Mouse (Mus musculus) gastrocnemius, postnatal 14 days (tissue): Measurements from ENCODE around the gene Haus8. TPM values are rescaled to one million over a fixed set of nuclear protein-coding genes. Genes with fewer than 3 reads are reported as not detected.

Source experiments
- total RNA-seq, 2 experiments: library from RNA; stranded (reverse); gene quantifications; 2 replicates each; pipeline ENCODE4 v1.2.3; 2021

The Haus8 gene
- total RNA-seq, 2 experiments from 2014 or later, result 6.4 to 8.2 TPM

Other genes starting within 250 kb of the Haus8 start
- 10 to 100 TPM; 12.7 to 15.0 TPM for gene Myo9b, start 220 bp downstream of the Haus8 start, total RNA-seq
- gene Use1, start 93.9 kb upstream of the Haus8 start, total RNA-seq, result 10 to 100 TPM; 96.4 to 100.0 TPM
- gene Ocel1, start 98.4 kb upstream of the Haus8 start, total RNA-seq, result 1 to 10 TPM; 5.9 to 7.5 TPM
- 10 to 100 TPM; 16.0 to 21.5 TPM for gene Nr2f6, start 109.0 kb upstream of the Haus8 start, total RNA-seq
- 10 to 100 TPM; 11.0 to 12.9 TPM for gene Ushbp1, start 122.9 kb upstream of the Haus8 start, total RNA-seq
- gene Babam1, start 123.9 kb upstream of the Haus8 start, total RNA-seq, result 10 to 100 TPM; 61.3 to 66.5 TPM
- gene Ankle1, start 133.1 kb upstream of the Haus8 start, total RNA-seq, result under 1 TPM; 0.78 to 0.86 TPM
- gene Abhd8, start 190.7 kb upstream of the Haus8 start, total RNA-seq, result 10 to 100 TPM; 22.8 to 27.6 TPM
- gene Mrpl34, start 192.0 kb upstream of the Haus8 start, total RNA-seq, result 10 to 100 TPM; 44.0 to 45.2 TPM
- gene Dda1, start 196.3 kb upstream of the Haus8 start, total RNA-seq, result 10 to 100 TPM; 28.3 to 31.8 TPM
- 10 to 100 TPM; 14.4 to 16.2 TPM for gene Ano8, start 213.0 kb upstream of the Haus8 start, total RNA-seq
- gene Gtpbp3, start 215.2 kb upstream of the Haus8 start, total RNA-seq, result 1 to 10 TPM; 7.5 to 8.5 TPM
- 10 to 100 TPM in 1 of 2 experiments, 1 to 10 TPM in 1; 7.7 to 11.7 TPM for gene Plvap, start 238.8 kb upstream of the Haus8 start, total RNA-seq